Mouse (Mus musculus) ES-E14 (cell line): ENCODE measurements at regions not wholly inside any gene's neighbourhood (a gene's known extent, or its start where the extent isn't known, plus 50 kb on each side); places are given as distances from the start of the nearest gene placed in this dataset.
"Not testable (repeated sequence)": the region's sequence is repeated elsewhere in the genome, so short reads cannot be mapped to it uniquely, and the experiment has no call there.

ENCODE experiments used
- DNase-seq: peaks from one replicate; pipeline ENCODE4 v3.0.0-alpha.2; 2013; ENCODE audit warnings: low read depth, low spot score
- H3K27ac ChIP-seq: 2 replicates; pipeline ENCODE4 v1.5.1; 2012; ENCODE audit warnings: low read depth, mild to moderate bottlenecking, low read length, moderate library complexity, mixed read lengths; ENCODE audit not compliant: poor library complexity, insufficient read depth, severe bottlenecking
- H3K36me3 ChIP-seq: 2 replicates; pipeline ENCODE4 v1.6.1; 2012; ENCODE audit warnings: mild to moderate bottlenecking, low read length, moderate library complexity, mixed read lengths; ENCODE audit not compliant: control insufficient read depth, poor library complexity, insufficient read depth, severe bottlenecking
- H3K4me1 ChIP-seq, 2 experiments: fragments of 150-350 bp in 1 of 2; sonication (generic) in 1 of 2; 2 replicates each; pipeline ENCODE4 v1.6.1; 2012; ENCODE audit warnings: low read length in 2 of 2, mild to moderate bottlenecking in 1 of 2, mixed read lengths in 1 of 2; ENCODE audit not compliant: control insufficient read depth in 2 of 2, insufficient read depth in 2 of 2, poor library complexity in 1 of 2
- H3K4me3 ChIP-seq, 2 experiments: fragments of 150-350 bp in 1 of 2; sonication (generic) in 1 of 2; 2 replicates each; pipeline ENCODE4 v1.5.1; 2012; ENCODE audit warnings: low read length in 2 of 2, low read depth in 1 of 2, mild to moderate bottlenecking in 1 of 2, mixed read lengths in 1 of 2; ENCODE audit not compliant: insufficient read depth in 1 of 2, poor library complexity in 1 of 2, severe bottlenecking in 1 of 2
- H3K9ac ChIP-seq: 2 replicates; pipeline ENCODE4 v1.6.1; 2012; ENCODE audit warnings: low read depth, mild to moderate bottlenecking, low read length, mixed read lengths; ENCODE audit not compliant: poor library complexity, insufficient read depth, severe bottlenecking
- H3K9me3 ChIP-seq: fragments of 150-350 bp; sonication (generic); 2 replicates; pipeline ENCODE4 v1.6.1; 2012; ENCODE audit warnings: low read depth, mild to moderate bottlenecking, low read length; ENCODE audit not compliant: control insufficient read depth, insufficient read depth
- CHD2 ChIP-seq: IDR thresholded peaks from 2 replicates; pipeline ENCODE4 v1.6.1; 2014; ENCODE audit warnings: mild to moderate bottlenecking, low read depth, low read length, inconsistent platforms
- HCFC1 ChIP-seq: IDR thresholded peaks from 2 replicates; pipeline ENCODE4 v1.6.1; 2012; ENCODE audit warnings: low read length, inconsistent platforms, borderline replicate concordance; ENCODE audit not compliant: insufficient read depth
- MAFK ChIP-seq: IDR thresholded peaks from 2 replicates; pipeline ENCODE4 v1.6.1; 2014; ENCODE audit warnings: mild to moderate bottlenecking, low read depth, low read length, inconsistent platforms; ENCODE audit not compliant: insufficient read depth
- ZC3H11A ChIP-seq: IDR thresholded peaks from 2 replicates; pipeline ENCODE4 v1.6.1; 2012; ENCODE audit warnings: low read depth, mild to moderate bottlenecking, inconsistent platforms, low read length, borderline replicate concordance
- ZNF384 ChIP-seq: IDR thresholded peaks from 2 replicates; pipeline ENCODE4 v1.6.1; 2012; ENCODE audit warnings: low read depth, low read length, inconsistent platforms
- in situ Hi-C, 2 experiments: fragments of 600-800 bp; cut with MboI; formaldehyde crosslinking; loops; one replicate each; pipeline ENCODE4 v1.15.1; 2025; ENCODE audit warnings: low sequenced_read_pairs in 2 of 2, inconsistent platforms in 1 of 2; ENCODE audit not compliant: unreplicated experiment in 2 of 2

GRCm38 (mm10) chrX:135086564-135086963, 77.6 kb upstream of the Zmat1 start:
- H3K36me3 ChIP-seq, H3K9ac ChIP-seq, in situ Hi-C loops, DNase-seq, H3K27ac ChIP-seq, H3K9me3 ChIP-seq, H3K4me1 ChIP-seq: not testable (repeated sequence)
- H3K4me3 ChIP-seq: 0 out of 4 replicates have a peak overlapping the region, but pooled peaks of 1 of the 2 experiments have one; percentile 26

GRCm38 (mm10) chrX:135085770-135086553, 77.0 kb upstream of the Zmat1 start:
- H3K9ac ChIP-seq, H3K9me3 ChIP-seq, H3K36me3 ChIP-seq, H3K27ac ChIP-seq, in situ Hi-C loops, H3K4me1 ChIP-seq, DNase-seq: not testable (repeated sequence)
- H3K4me3 ChIP-seq: 0 out of 4 replicates have a peak overlapping the region, but pooled peaks of 1 of the 2 experiments have one; percentile 26

DNA sequence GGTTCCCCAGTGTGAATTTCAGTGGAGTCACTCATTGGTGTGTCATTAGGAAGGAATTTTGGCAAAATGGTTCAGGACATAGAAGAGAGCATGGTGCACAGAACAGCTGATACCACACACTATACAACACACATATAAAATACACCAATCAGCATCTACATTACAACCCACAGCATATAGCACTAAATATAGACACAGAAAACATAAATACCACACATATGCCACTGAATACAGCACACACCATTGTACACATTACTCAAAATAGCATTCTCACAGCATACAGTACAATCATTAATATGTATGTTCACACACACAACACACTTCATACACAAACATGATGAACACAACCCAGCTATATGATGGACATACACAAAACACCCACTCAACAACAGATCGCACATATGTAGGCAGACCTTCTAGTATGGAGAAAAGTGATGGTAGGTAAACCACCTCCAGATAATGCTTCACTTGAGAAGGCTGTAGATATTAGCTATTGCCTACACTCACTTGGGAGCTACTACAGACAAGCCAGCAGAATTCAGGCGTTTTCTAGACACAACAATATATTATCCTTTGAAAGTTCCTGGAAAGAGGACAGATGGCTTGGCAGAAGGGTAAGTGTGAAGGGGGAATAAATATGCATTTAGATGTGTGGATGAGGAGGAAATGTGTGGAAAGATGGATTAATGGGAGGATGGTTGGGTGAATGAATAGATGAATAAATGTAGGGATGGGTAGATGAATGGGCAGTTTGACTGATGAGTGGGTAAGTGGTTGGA, 71.6 kb upstream of the Zmat1 start:
- no peak overlapping the region for H3K4me3 ChIP-seq
- H3K9me3 ChIP-seq: no peaks in the 10 kb centered on the region
- TF ChIP-seq ZC3H11A (no peak), MAFK (no peak), CHD2 (no peak), HCFC1 (no peak), ZNF384 (no peak)
- H3K9ac ChIP-seq: no peak overlapping the region
- H3K36me3 ChIP-seq: no peaks in the 10 kb centered on the region
- no peaks in the 10 kb centered on the region for H3K4me1 ChIP-seq
- no peak for DNase-seq
- in situ Hi-C loops: no loop called here
- H3K27ac ChIP-seq: no peak overlapping the region

- Histone ChIP-seq H3K9ac (no peak overlapping the region), H3K36me3 (no peaks in the 10 kb centered on the region), H3K9me3 (no peaks in the 10 kb centered on the region), H3K4me1 (no peaks in the 10 kb centered on the region), H3K27ac (no peak overlapping the region), H3K4me3 (no peak overlapping the region)
- in situ Hi-C loops: no loop called here
- no peak for TF ChIP-seq HCFC1
- no peak for TF ChIP-seq ZC3H11A
- TF ChIP-seq CHD2: no peak
- no peak for TF ChIP-seq ZNF384
- no peak for TF ChIP-seq MAFK
- no peak for DNase-seq
Observed at GRCm38 (mm10) chrX:135079388-135079787, 70.4 kb upstream of the Zmat1 start.

DNA sequence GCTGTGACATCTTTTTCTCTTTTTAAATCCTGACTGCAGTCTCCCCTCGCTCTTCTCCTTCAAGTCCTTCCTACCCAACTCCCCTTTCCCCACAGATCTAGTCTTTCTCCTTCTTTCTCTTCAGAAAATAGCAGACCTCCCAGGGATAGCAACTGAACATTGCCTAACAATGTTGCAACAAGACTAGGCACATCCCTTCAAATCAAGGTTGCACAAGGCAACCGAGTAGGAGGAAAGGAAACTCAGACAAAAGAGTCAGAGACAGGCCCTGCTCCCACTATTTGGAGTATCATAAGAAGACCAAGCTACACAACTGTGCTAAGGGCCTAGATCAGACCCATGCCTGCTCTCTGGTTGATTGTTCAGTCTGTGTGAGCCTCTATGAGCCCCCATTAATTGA, 66.9 kb upstream of the Zmat1 start:
- TF ChIP-seq HCFC1 (no peak), CHD2 (no peak), MAFK (no peak), ZNF384 (no peak), ZC3H11A (no peak)
- no peak overlapping the region for H3K4me3 ChIP-seq
- H3K9ac ChIP-seq: no peak overlapping the region
- no peaks in the 10 kb centered on the region for H3K4me1 ChIP-seq
- in situ Hi-C loops: no loop called here
- H3K27ac ChIP-seq: no peak overlapping the region
- DNase-seq: no peak
- H3K9me3 ChIP-seq: no peaks in the 10 kb centered on the region
- no peaks in the 10 kb centered on the region for H3K36me3 ChIP-seq
